Mouse (Mus musculus) hindbrain, embryonic 12.5 days (tissue): ENCODE results near the gene Slc19a2. TPM values are rescaled to one million over a fixed set of nuclear protein-coding genes. Genes with fewer than 3 reads are reported as not detected.
A peak's percentile ranks its signal among the peaks of the same experiment; 100 is the strongest.

ENCODE experiments used
- ATAC-seq: fragments of 200-750 bp; cut with Nextera tagmentation; 2 replicates; pipeline ENCODE4 v1.8.0; 2017; ENCODE audit warnings: moderate TSS enrichment; ENCODE audit not compliant: low FRiP score
- H3K27ac ChIP-seq: fragments of 300-500 bp; sonication (generic); 2 replicates; pipeline ENCODE4 v1.5.1; 2016; ENCODE audit warnings: mild to moderate bottlenecking
- H3K27me3 ChIP-seq: fragments of 300-500 bp; sonication (generic); 2 replicates; pipeline ENCODE4 v1.6.1; 2016; ENCODE audit warnings: mild to moderate bottlenecking
- H3K36me3 ChIP-seq: fragments of 300-500 bp; sonication (generic); 2 replicates; pipeline ENCODE4 v1.6.1; 2016; ENCODE audit warnings: mild to moderate bottlenecking
- H3K4me1 ChIP-seq: fragments of 300-500 bp; sonication (generic); 2 replicates; pipeline ENCODE4 v1.6.1; 2016
- H3K4me2 ChIP-seq: fragments of 300-500 bp; sonication (generic); replicated peaks from 2 replicates; pipeline ENCODE4 v1.6.1; 2016; ENCODE audit warnings: mild to moderate bottlenecking
- H3K4me3 ChIP-seq: fragments of 300-500 bp; sonication (generic); 2 replicates; pipeline ENCODE4 v1.5.1; 2016; ENCODE audit warnings: mild to moderate bottlenecking
- H3K9ac ChIP-seq: fragments of 300-500 bp; sonication (generic); 2 replicates; pipeline ENCODE4 v1.6.1; 2016; ENCODE audit warnings: mild to moderate bottlenecking, moderate library complexity
- H3K9me3 ChIP-seq: fragments of 300-500 bp; sonication (generic); replicated peaks from 2 replicates; pipeline ENCODE4 v1.6.1; 2016; ENCODE audit warnings: mild to moderate bottlenecking
- WGBS: fragments of 180-500 bp; shearing (Covaris S2); methylation state at CpG from one replicate; pipeline ENCODE4 v1.1.7; 2016; 5-methylcytosine and 5-hydroxymethylcytosine counted together
- polyA plus RNA-seq: library from polyadenylated mRNA; unstranded; fragments of >200 nt; fragmentation: Nextera tagmentation; extraction: Ambion mirVana; gene quantifications from 2 replicates; pipeline ENCODE4 v1.2.1, GENCODE M21; 2016

Gene Slc19a2
- polyA plus RNA-seq, result 10.0 and 10.1 TPM in 2 replicates

GRCm38 (mm10) chr1:164248465-164249331 is at the start of gene Slc19a2:
Gene Slc19a2, plus strand, starts transcription at chr1:164249046.
- peak within 1 kb of the TSS; percentile 72 for H3K4me3 ChIP-seq
- peak; percentile 97 for ATAC-seq
- under 1% methylated on average over 54 of the region's 79 CpGs for WGBS

DNA sequence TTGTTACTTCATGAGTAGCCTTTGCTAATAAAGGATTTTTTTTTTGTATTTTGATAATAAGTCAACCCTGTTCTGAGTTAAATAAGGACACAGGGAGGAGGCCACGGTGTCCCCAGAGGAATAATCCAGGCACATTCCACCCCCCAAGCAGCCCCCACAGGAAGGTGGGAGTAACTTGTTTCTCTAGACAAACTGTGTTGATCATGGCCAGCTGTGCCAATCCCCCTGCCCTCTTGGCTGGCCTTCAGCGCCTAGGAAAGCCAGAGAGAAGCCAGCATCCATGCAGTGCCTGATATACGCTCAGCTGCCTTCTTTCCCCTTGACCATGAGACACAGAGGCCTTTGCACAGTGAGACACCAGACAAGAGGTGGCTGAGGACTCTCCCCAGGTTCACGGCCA is 49.3 kb upstream of the Slc19a2 start:
- Histone ChIP-seq H3K9me3 (no peaks in the 10 kb centered on the region; the same call in 1 of the 2 replicates), H3K27ac (no peak overlapping the region), H3K27me3 (no peaks in the 10 kb centered on the region), H3K4me3 (no peak overlapping the region), H3K4me1 (no peaks in the 10 kb centered on the region), H3K4me2 (no peak overlapping the region), H3K9ac (no peak overlapping the region), H3K36me3 (no peaks in the 10 kb centered on the region)
- WGBS, result 84% methylated on average over 4 of the region's 4 CpGs
- ATAC-seq, result no peak

More at GRCm38 (mm10) chr1:164248465-164249331, at the start of gene Slc19a2:
- Histone ChIP-seq H3K4me2 (peak within 1 kb of the TSS; percentile 86), H3K4me1 (peaks cover 23% of the 10 kb centered on the region), H3K9me3 (no peaks in the 10 kb centered on the region), H3K27me3 (no peaks in the 10 kb centered on the region; the same call in 1 of the 2 replicates), H3K36me3 (no peaks in the 10 kb centered on the region), H3K9ac (peak within 1 kb of the TSS; percentile 76), H3K27ac (peak within 1 kb of the TSS; percentile 62)

GRCm38 (mm10) chr1:164208437-164208836 is 40.4 kb upstream of the Slc19a2 start:
- WGBS, result 69% methylated on average over 2 of the region's 2 CpGs
- Histone ChIP-seq H3K9ac (no peak overlapping the region), H3K36me3 (no peaks in the 10 kb centered on the region), H3K4me2 (no peak overlapping the region), H3K27me3 (no peaks in the 10 kb centered on the region), H3K4me1 (no peaks in the 10 kb centered on the region), H3K4me3 (no peak overlapping the region), H3K27ac (no peak overlapping the region), H3K9me3 (no peaks in the 10 kb centered on the region)
- no peak for ATAC-seq

DNA sequence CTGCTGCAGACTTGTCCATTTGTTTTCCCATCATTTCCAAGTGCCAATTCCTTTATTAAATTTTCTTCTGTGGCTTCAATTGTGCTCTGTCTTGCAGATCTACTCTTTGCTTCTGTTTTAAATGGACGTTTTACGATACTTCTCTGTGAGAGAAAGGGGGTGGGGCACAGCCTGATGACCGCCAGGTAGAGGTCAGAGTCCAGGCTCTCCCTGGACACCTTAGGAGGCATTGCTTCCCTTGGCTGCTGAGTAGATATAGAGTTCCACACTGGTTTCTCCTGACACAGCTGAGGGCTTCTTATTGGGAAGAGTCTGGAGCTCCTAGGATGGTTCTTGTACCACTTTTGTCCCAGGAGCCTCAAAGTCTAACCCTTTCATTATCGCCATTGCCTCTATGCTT is 37.9 kb upstream of the Slc19a2 start:
- Histone ChIP-seq H3K36me3 (no peaks in the 10 kb centered on the region), H3K27ac (no peak overlapping the region), H3K9ac (no peak overlapping the region), H3K4me3 (no peak overlapping the region), H3K4me2 (no peak overlapping the region), H3K9me3 (no peaks in the 10 kb centered on the region), H3K4me1 (no peaks in the 10 kb centered on the region), H3K27me3 (no peaks in the 10 kb centered on the region)
- ATAC-seq, result no peak
- 90% methylated on average over 4 of the region's 4 CpGs for WGBS

GRCm38 (mm10) chr1:164212686-164213085 is 36.2 kb upstream of the Slc19a2 start:
- no peak overlapping the region for H3K4me2 ChIP-seq
- H3K36me3 ChIP-seq, result no peaks in the 10 kb centered on the region
- no peaks in the 10 kb centered on the region for H3K9me3 ChIP-seq
- no peak overlapping the region for H3K9ac ChIP-seq
- H3K27ac ChIP-seq, result no peak overlapping the region
- no peaks in the 10 kb centered on the region for H3K27me3 ChIP-seq
- H3K4me3 ChIP-seq, result no peak overlapping the region
- H3K4me1 ChIP-seq, result peaks cover 3% of the 10 kb centered on the region; the same call in 1 of the 2 replicates
- no peak for ATAC-seq
- WGBS, result 85% methylated on average over 8 of the region's 8 CpGs

GRCm38 (mm10) chr1:164214190-164214589 is 34.7 kb upstream of the Slc19a2 start:
- 36% methylated on average over 8 of the region's 8 CpGs for WGBS

DNA sequence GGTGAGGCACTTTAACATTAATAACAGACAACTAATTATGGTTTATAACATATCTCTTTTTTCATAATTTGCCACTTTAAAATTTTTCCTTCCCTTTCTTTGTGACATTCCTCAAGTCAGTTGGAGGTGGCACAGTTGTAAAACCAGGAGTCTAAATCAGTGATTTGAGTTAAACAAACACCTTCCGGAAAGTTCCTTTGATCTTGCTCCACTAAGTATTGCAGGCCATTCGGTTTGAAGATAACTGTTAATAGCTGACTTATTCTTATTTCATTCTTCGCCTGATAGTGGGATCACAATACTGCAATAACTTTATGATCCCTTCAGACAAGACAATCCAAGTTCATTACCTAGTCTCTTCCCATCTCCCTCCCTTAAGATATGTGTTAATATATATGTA is 33.7 kb upstream of the Slc19a2 start:
- Histone ChIP-seq H3K27me3 (no peaks in the 10 kb centered on the region), H3K27ac (no peak overlapping the region), H3K9me3 (no peaks in the 10 kb centered on the region), H3K4me2 (no peak overlapping the region), H3K4me3 (no peak overlapping the region), H3K36me3 (no peaks in the 10 kb centered on the region), H3K9ac (no peak overlapping the region), H3K4me1 (peaks cover 8% of the 10 kb centered on the region)
- 89% methylated on average over 3 of the region's 3 CpGs for WGBS
- no peak for ATAC-seq

More at GRCm38 (mm10) chr1:164214190-164214589, 34.7 kb upstream of the Slc19a2 start:
- Histone ChIP-seq H3K4me3 (no peak overlapping the region), H3K27me3 (no peaks in the 10 kb centered on the region), H3K4me2 (no peak overlapping the region), H3K9ac (no peak overlapping the region), H3K36me3 (no peaks in the 10 kb centered on the region), H3K27ac (no peak overlapping the region), H3K9me3 (no peaks in the 10 kb centered on the region), H3K4me1 (peaks cover 8% of the 10 kb centered on the region)
- ATAC-seq, result 0 out of 2 replicates have a peak, but pooled peaks have one; percentile 67

- Histone ChIP-seq H3K9ac (no peak overlapping the region), H3K9me3 (no peaks in the 10 kb centered on the region)
- WGBS, result 85% methylated on average over 6 of the region's 6 CpGs
These were observed 33.3 kb upstream of the Slc19a2 start for GRCm38 (mm10) chr1:164215540-164215939.

GRCm38 (mm10) chr1:164217791-164218685 is 30.8 kb upstream of the Slc19a2 start:
- no peak overlapping the region for H3K9ac ChIP-seq
- no peak overlapping the region for H3K4me3 ChIP-seq
- H3K27ac ChIP-seq, result no peak overlapping the region
- peaks cover 8% of the 10 kb centered on the region for H3K4me1 ChIP-seq
- no peaks in the 10 kb centered on the region for H3K9me3 ChIP-seq
- 41% methylated on average over 15 of the region's 15 CpGs for WGBS
- H3K27me3 ChIP-seq, result peaks cover 2% of the 10 kb centered on the region; the same call in 1 of the 2 replicates
- no peak for ATAC-seq
- no peaks in the 10 kb centered on the region for H3K36me3 ChIP-seq
- H3K4me2 ChIP-seq, result 0 out of 2 replicates have a peak overlapping the region, but pooled peaks have one; percentile 8

More at GRCm38 (mm10) chr1:164215540-164215939, 33.3 kb upstream of the Slc19a2 start:
- H3K4me1 ChIP-seq, result peaks cover 8% of the 10 kb centered on the region
- no peak overlapping the region for H3K4me2 ChIP-seq
- H3K27ac ChIP-seq, result no peak overlapping the region
- ATAC-seq, result no peak
- no peak overlapping the region for H3K4me3 ChIP-seq
- H3K36me3 ChIP-seq, result no peaks in the 10 kb centered on the region
- no peaks in the 10 kb centered on the region for H3K27me3 ChIP-seq

- Histone ChIP-seq H3K9me3 (no peaks in the 10 kb centered on the region), H3K9ac (no peak overlapping the region), H3K4me1 (peaks cover 8% of the 10 kb centered on the region), H3K27me3 (peaks cover 2% of the 10 kb centered on the region; the same call in 1 of the 2 replicates), H3K27ac (no peak overlapping the region), H3K36me3 (no peaks in the 10 kb centered on the region), H3K4me3 (no peak overlapping the region), H3K4me2 (no peak overlapping the region)
- WGBS, result 83% methylated on average over 4 of the region's 4 CpGs
- no peak for ATAC-seq
These were observed 28.6 kb upstream of the Slc19a2 start for GRCm38 (mm10) chr1:164220261-164220660.

DNA sequence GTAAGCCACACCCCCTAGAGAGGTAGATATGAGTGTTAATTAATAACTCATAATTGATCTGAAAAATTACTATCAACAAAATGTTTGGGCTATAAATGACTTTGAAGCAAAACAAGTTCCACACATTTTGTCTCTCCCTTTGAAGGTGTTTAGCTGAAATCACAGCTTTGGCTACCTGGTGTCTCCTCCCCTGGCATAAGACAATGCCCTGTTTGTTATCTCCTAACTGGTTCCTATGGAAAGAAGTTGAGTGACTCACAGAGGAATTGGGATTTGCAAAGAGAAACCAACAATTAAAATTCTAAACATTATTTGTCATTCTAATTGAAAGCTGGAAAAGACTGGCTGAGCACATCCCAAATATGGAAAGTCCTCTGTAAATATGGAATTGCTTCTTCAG is 25.8 kb upstream of the Slc19a2 start:
- Histone ChIP-seq H3K9me3 (no peaks in the 10 kb centered on the region), H3K27ac (no peak overlapping the region), H3K4me3 (no peak overlapping the region), H3K27me3 (peaks cover 2% of the 10 kb centered on the region; the same call in 1 of the 2 replicates), H3K4me2 (no peak overlapping the region), H3K4me1 (peaks cover 3% of the 10 kb centered on the region; the same call in 1 of the 2 replicates), H3K9ac (no peak overlapping the region), H3K36me3 (no peaks in the 10 kb centered on the region)
- ATAC-seq, result no peak
